Mouse (Mus musculus) brain, embryonic 14.5 days (tissue): ENCODE measurements around the gene Fhdc1. TPM values are rescaled to one million over a fixed set of nuclear protein-coding genes. Genes with fewer than 3 reads are reported as not detected.

ENCODE experiments used
- DNase-seq: peaks from one replicate; pipeline ENCODE4 v3.0.0-alpha.2; 2011; ENCODE audit warnings: low read depth
- CTCF ChIP-seq: fragments of 200-500 bp; IDR thresholded peaks from 2 replicates; pipeline ENCODE4 v1.5.1; 2012; ENCODE audit warnings: inconsistent platforms, mild to moderate bottlenecking, moderate library complexity, borderline replicate concordance; ENCODE audit not compliant: insufficient read depth, insufficient read length; ENCODE audit errors: extremely low read depth
- POLR2A ChIP-seq: fragments of 200-500 bp; IDR thresholded peaks from 2 replicates; pipeline ENCODE4 v1.6.1; 2012; ENCODE audit warnings: mild to moderate bottlenecking, inconsistent platforms, borderline replicate concordance; ENCODE audit not compliant: poor library complexity, insufficient read depth, insufficient read length, severe bottlenecking; ENCODE audit errors: extremely low read depth
- polyA plus RNA-seq: library from polyadenylated mRNA; depleted of rRNA; stranded (reverse); fragments of >200 nt; gene quantifications from 2 replicates; pipeline ENCODE4 v1.2.3, GENCODE M21; 2012

The Fhdc1 gene
- polyA plus RNA-seq, 1 experiment: 3.8 TPM

- DNase-seq: no peak
- no peak for TF ChIP-seq CTCF
- TF ChIP-seq POLR2A: no peak
These were observed 51.1 kb downstream of the Fhdc1 start for GRCm38 (mm10) chr3:84428994-84429725.

GRCm38 (mm10) chr3:84427779-84428178, 52.5 kb downstream of the Fhdc1 start:
- TF ChIP-seq POLR2A (no peak), CTCF (no peak)
- DNase-seq: no peak

GRCm38 (mm10) chr3:84422340-84422739, 57.9 kb downstream of the Fhdc1 start:
- TF ChIP-seq CTCF (no peak), POLR2A (no peak)
- no peak for DNase-seq

DNA sequence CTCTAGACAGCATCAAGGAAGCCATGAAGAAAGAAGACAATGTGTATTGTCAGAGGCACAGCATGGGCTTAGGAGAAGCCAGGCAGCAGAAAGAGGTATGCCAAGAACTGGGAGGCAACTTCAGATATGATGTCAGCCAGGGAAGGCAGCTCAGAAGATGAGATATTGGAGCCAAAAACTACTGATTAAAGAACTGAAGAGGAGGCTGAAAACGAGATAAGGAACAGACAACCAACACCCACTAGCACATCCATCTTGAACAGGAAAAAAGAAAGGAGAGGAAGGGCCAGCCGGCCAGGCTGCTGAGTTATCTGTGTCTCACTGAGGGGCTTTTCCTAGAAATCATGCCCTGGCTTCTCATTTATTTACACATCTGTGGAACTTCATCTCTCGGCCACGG, 66.4 kb downstream of the Fhdc1 start:
- DNase-seq: no peak
- TF ChIP-seq CTCF (no peak), POLR2A (no peak)

- DNase-seq: no peak
- TF ChIP-seq CTCF: no peak
These were observed 67.3 kb downstream of the Fhdc1 start for GRCm38 (mm10) chr3:84412920-84413319.

GRCm38 (mm10) chr3:84409474-84409862, 70.8 kb downstream of the Fhdc1 start:
- TF ChIP-seq POLR2A (no peak), CTCF (no peak)
- no peak for DNase-seq

GRCm38 (mm10) chr3:84408756-84409473, 71.3 kb downstream of the Fhdc1 start:
- TF ChIP-seq POLR2A (no peak), CTCF (no peak)
- DNase-seq: no peak

GRCm38 (mm10) chr3:84405523-84405922, 74.7 kb downstream of the Fhdc1 start:
- no peak for TF ChIP-seq POLR2A
- TF ChIP-seq CTCF: no peak
- no peak for DNase-seq

GRCm38 (mm10) chr3:84403389-84403788, 76.8 kb downstream of the Fhdc1 start:
- peak; percentile 40 for DNase-seq
- TF ChIP-seq POLR2A: no peak
- TF ChIP-seq CTCF: no peak

GRCm38 (mm10) chr3:84402716-84403115, 77.5 kb downstream of the Fhdc1 start:
- DNase-seq: peak; percentile 15
- no peak for TF ChIP-seq POLR2A
- TF ChIP-seq CTCF: no peak

DNA sequence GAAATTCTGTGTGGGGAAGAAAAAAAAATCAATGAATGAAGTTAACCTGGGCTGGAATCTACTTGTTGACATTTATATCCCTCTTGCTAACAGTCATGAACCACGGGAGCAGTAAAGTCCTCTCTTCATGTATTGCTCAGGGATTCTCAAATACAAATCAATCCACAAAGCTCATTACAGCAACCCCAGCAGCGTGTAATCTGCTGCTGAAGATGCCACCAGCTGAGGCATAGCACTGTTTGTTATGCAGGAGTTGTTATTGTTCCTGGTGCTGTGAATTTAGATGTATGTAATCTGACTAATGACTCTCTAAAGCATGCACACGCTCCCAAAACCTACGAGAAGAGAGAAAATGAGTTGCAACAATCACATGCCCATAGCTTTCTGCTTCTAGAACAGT, 82.3 kb downstream of the Fhdc1 start:
- DNase-seq: peak; percentile 55
- TF ChIP-seq CTCF: no peak
- no peak for TF ChIP-seq POLR2A

- no peak for DNase-seq
- TF ChIP-seq POLR2A (no peak), CTCF (no peak)
These were observed 84.0 kb downstream of the Fhdc1 start for GRCm38 (mm10) chr3:84396240-84396639.
